Mouse (Mus musculus) urinary bladder, postnatal 36 days (tissue): ENCODE results near the gene Pou2f3.
A peak's percentile ranks its signal among the peaks of the same experiment; 100 is the strongest.

Source experiments
- DNase-seq, 2 experiments: peaks; one replicate each; pipeline ENCODE4 v3.0.0; 2022; ENCODE audit warnings: low spot score in 2 of 2, mixed read lengths in 1 of 2

Pou2f3 gene

DNA sequence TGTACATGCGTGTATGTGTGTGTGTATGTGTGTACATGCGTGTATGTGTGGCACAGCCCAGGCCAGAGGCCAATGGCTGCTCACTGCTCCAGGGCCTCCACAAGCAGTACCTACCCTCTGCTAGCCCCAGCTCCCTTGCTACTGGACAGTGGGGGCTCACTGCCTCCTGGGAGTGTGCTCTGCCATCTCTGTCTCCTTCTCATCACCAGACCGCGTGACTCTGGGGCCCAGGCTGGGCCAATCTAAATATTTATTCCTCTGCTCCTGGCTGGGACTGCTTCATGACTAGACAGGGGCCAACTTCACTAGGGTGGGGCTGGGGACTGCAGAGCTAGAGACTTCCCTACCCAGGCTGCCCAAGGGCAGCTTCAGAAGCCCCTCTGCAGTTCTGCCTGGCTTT lies 21.6 kb upstream of the Pou2f3 start:
- DNase-seq = peak; percentile 32 to 40

DNA sequence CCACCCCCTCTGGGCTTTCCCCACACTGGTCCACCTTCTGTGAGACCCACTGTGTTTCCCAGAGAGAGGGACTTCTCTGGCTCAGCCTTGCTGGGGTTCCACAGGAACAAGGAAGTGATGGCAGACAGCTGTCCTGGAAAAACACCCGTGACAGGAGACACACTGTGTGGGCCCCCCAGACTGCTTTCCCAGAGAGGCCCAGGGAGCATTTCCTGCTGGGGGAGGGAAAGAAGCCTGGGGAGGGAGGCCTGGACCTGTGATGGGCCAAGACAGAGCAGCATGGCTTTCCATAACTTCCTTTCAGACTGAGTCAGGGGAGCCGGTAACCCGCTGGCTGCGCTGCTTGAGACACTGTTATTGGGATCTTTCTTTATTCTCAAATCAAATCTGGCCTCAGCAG lies 20.7 kb upstream of the Pou2f3 start:
- no peak for DNase-seq

DNA sequence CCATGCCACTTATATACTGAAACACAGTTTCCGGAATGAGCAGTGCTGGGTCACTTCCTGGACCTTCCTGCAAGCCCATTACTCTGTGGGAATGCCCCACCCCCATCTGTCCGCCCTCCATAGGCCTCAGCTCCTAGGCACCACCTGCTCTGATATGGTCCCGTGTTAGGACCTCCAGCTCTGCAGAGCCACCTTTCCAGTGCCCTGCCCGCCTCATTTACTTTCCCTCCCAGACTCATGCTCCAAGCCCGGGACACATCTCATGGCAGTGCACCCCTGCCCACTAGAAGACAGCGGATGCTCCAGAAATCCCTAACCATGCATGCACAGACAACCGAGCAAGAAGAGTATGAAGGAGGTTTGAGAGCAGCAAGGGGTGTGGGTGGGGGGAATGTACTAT lies 19.8 kb upstream of the Pou2f3 start:
- no peak for DNase-seq

GRCm38 (mm10) chr9:43229398-43229895 lies 19.3 kb upstream of the Pou2f3 start:
- DNase-seq = no peak

GRCm38 (mm10) chr9:43228745-43229144 lies 18.6 kb upstream of the Pou2f3 start:
- no peak for DNase-seq

- no peak for DNase-seq
Observed at GRCm38 (mm10) chr9:43227626-43228025, 17.5 kb upstream of the Pou2f3 start.

DNA sequence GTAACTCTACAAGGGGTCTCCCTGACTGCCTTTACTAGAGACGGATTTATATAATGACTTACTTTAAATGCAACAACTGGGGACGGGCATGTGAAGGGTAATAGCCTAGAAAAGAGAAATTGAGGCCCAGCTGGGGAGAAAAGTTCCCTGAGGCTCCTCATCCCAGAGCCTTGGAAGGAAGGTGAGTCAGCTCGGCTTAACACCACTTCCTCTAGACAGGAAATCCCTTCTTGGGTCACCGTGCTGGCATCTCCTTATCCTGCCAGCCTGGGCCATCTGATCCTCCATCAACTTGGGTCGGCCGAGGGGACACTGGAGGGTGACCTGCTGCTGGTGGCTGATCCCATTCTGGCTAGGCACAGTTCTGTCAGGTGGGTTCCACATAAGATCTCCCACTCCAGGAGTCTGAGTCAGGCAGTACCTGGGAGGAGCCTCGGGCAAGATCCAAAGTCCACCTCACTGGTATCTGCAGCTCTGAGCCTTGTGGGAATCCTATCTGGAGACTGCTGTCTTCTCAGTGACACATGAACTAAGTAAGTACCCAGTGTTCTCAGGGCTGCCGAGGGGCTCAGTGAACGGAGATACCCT lies 16.5 kb upstream of the Pou2f3 start:
- no peak for DNase-seq

GRCm38 (mm10) chr9:43225481-43225880 lies 15.3 kb upstream of the Pou2f3 start:
- DNase-seq = no peak

DNA sequence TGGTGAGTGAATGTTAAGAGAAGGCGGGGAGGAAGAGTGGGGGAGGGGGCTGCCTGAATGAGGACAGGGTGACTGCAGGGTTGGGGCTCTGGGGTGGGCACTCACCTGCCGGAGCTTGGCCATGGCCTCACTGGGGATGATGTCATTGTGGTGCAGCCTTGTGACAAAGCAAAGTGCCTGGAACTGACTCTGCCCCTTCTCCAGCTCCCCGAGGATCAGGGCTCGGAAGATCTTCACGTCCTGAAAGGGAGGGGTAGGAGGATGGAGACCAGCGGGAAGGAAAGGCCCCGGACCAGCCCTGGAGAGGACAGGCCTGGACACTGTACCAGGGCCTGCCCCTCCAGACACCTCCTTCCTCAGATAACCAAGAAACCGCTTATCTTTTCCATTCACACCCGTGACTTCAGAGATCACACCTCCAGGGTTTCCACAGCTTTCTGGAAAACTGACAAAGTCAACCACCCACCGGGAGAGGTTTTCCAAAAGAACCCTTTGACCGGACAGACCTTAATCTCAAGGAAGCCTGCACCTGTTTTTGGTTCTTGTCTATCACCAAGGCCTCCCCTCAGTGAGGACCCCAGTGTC lies 14.7 kb upstream of the Pou2f3 start:
- no peak for DNase-seq

- no peak for DNase-seq
Observed at GRCm38 (mm10) chr9:43222429-43222715, 12.2 kb upstream of the Pou2f3 start.

- DNase-seq = peak; percentile 80 to 82
Observed at GRCm38 (mm10) chr9:43221643-43222428, 11.7 kb upstream of the Pou2f3 start.

- peak; percentile 34 to 46 for DNase-seq
Observed at GRCm38 (mm10) chr9:43210771-43211450, 742 bp upstream of the Pou2f3 start.

- no peak for DNase-seq
Observed at GRCm38 (mm10) chr9:43206022-43206390, 4.2 kb downstream of the Pou2f3 start.

DNA sequence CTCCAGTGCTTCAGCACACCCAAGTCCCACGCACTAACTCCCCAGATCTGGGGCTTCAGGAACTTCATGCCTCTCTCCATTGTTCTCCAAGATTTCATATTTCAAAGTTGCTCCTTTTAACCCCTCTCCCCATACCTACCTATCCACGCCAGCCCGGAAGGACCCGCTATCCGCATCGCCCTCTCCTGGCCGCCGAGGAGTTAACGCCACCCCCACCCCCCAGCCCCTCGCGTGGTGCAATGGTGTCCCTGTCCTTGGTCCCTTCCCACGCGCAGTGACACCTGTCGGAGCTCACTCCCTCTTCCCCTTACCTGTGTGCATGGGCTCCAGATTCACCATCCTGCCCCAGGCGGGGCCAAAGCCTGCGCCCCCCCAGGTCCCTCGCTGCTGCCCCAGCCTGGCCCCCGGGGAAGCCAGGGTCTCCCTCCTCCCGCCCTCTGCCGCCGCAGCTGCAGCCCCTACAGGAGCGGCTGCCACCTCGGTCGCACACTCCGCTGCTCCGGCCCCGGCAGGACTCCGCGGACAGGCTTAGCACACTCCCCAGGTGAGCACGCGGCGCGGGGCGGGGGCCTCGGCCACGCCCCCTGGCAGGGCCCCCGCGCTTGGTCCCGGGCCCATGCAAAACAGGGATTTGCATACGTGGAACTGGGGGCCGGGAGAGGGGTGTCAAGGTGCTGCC lies 4.7 kb downstream of the Pou2f3 start:
- no peak for DNase-seq

DNA sequence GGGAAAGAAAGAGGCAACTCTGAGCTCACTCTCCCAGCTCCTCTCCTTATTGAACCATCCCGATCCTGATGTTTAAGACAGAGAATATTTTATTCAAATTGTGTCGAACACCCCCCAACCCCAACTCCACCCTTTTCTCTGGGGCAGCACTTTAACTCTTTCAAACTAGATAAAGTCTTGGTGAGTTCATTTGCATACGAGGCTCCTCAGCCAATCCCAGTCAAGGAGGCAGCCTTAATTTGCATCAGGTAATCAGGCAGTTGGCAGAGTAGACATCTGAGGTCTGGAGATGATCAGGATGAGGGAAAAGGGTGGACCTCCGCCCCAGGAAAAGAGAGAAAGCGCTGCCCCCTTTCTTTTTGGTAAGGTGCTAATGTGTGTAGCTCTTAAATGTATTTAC lies 10.0 kb downstream of the Pou2f3 start:
- DNase-seq = no peak

- no peak for DNase-seq
Observed at GRCm38 (mm10) chr9:43194001-43194400, 16.2 kb downstream of the Pou2f3 start.

GRCm38 (mm10) chr9:43191561-43191960 lies 18.6 kb downstream of the Pou2f3 start:
- no peak for DNase-seq

DNA sequence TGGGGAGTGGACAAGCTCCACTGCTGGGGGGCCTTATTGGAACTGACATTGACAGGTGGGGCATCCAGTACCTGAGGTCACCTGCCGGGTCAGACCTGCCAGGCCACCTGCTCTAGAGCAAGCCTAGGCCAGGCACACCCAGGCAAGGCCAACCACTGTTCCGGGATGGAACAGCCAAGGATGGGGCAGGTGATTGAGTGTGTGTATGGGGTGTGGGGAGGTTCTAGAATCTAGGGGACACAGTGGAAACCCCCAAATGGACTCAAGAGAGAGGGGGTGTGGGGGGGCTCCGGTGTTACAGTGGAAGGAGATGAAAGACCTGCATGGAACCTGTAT lies 21.2 kb downstream of the Pou2f3 start:
- no peak for DNase-seq

GRCm38 (mm10) chr9:43188309-43189020 lies 21.7 kb downstream of the Pou2f3 start:
- no peak for DNase-seq

DNA sequence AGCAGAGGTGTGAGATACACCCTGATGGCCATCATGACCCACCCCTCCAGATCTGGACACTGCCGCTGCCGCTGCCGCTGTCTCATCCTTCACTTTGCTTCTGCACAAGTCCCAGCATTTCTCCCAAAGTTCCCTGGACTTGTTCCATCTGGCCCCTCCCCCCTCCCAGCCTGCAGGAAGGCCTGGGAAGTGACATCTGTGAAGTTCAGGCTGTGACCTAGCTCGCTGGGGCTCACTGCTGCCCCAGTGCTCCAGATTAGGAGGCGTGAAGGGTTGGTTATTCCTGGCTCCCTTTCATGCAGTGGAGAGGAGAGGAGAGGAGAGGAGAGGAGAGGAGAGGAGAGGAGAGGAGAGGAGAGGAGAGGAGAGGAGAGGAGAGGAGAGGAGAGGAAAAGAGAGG lies 30.6 kb downstream of the Pou2f3 start:
- no peak for DNase-seq

- no peak for DNase-seq
Observed at GRCm38 (mm10) chr9:43178172-43178571, 32.0 kb downstream of the Pou2f3 start.

- DNase-seq = no peak
Observed at GRCm38 (mm10) chr9:43167081-43167480, 43.1 kb downstream of the Pou2f3 start.
